Mouse (Mus musculus): ENCODE results near the gene Glra4. TPM values are rescaled to one million over a fixed set of nuclear protein-coding genes. Genes with fewer than 3 reads are reported as not detected.

Gene Glra4
- polyA plus RNA-seq (2014; fragmentation: Illumina TruSeq; extraction: RNeasy Lipid Tissue Mini Kit (QIAGEN cat#74804); ENCODE audit: low read depth, low replicate concordance) = not detected

GRCm38 (mm10) chrX:136780041-136780440 lies at the start of gene Glra4:
Gene Glra4, minus strand, starts transcription at chrX:136780141.

GRCm38 (mm10) chrX:136822371-136822770 lies 42.4 kb upstream of the Glra4 start, which contains the start of gene Plp1:
Gene Plp1, plus strand, starts transcription at chrX:136822671.

GRCm38 (mm10) chrX:136743459-136743858 lies 36.5 kb downstream of the Glra4 start, which contains the start of gene Morf4l2:
Gene Morf4l2, minus strand, starts transcription at chrX:136743690.

Other genes with a start within 250 kb of the Glra4 start
- not detected for gene Kir3dl2, start 236.1 kb downstream of the Glra4 start, polyA plus RNA-seq (2014; fragmentation: Illumina TruSeq; extraction: RNeasy Lipid Tissue Mini Kit (QIAGEN cat#74804); ENCODE audit: low read depth, low replicate concordance)
- not detected for gene Tceal3, start 189.3 kb downstream of the Glra4 start, polyA plus RNA-seq (2014; fragmentation: Illumina TruSeq; extraction: RNeasy Lipid Tissue Mini Kit (QIAGEN cat#74804); ENCODE audit: low read depth, low replicate concordance)
- gene Tceal1, start 72.2 kb downstream of the Glra4 start, polyA plus RNA-seq (2014; fragmentation: Illumina TruSeq; extraction: RNeasy Lipid Tissue Mini Kit (QIAGEN cat#74804); ENCODE audit: low read depth, low replicate concordance) = 13.1 TPM
- gene Morf4l2, start 36.5 kb downstream of the Glra4 start, polyA plus RNA-seq (2014; fragmentation: Illumina TruSeq; extraction: RNeasy Lipid Tissue Mini Kit (QIAGEN cat#74804); ENCODE audit: low read depth, low replicate concordance) = 243 TPM
- gene Plp1, start 42.5 kb upstream of the Glra4 start, polyA plus RNA-seq (2014; fragmentation: Illumina TruSeq; extraction: RNeasy Lipid Tissue Mini Kit (QIAGEN cat#74804); ENCODE audit: low read depth, low replicate concordance) = 3.2 TPM
- gene Rab9b, start 88.6 kb upstream of the Glra4 start, polyA plus RNA-seq (2014; fragmentation: Illumina TruSeq; extraction: RNeasy Lipid Tissue Mini Kit (QIAGEN cat#74804); ENCODE audit: low read depth, low replicate concordance) = not detected
- gene H2bfm, start 147.2 kb upstream of the Glra4 start, polyA plus RNA-seq (2014; fragmentation: Illumina TruSeq; extraction: RNeasy Lipid Tissue Mini Kit (QIAGEN cat#74804); ENCODE audit: low read depth, low replicate concordance) = not detected
- gene Tmsb15b2, start 195.4 kb upstream of the Glra4 start, polyA plus RNA-seq (2014; fragmentation: Illumina TruSeq; extraction: RNeasy Lipid Tissue Mini Kit (QIAGEN cat#74804); ENCODE audit: low read depth, low replicate concordance) = 108 TPM
- 20.0 TPM for gene Tmsb15l, start 196.7 kb upstream of the Glra4 start, polyA plus RNA-seq (2014; fragmentation: Illumina TruSeq; extraction: RNeasy Lipid Tissue Mini Kit (QIAGEN cat#74804); ENCODE audit: low read depth, low replicate concordance)
- gene Tmsb15b1, start 196.7 kb upstream of the Glra4 start, polyA plus RNA-seq (2014; fragmentation: Illumina TruSeq; extraction: RNeasy Lipid Tissue Mini Kit (QIAGEN cat#74804); ENCODE audit: low read depth, low replicate concordance) = 27.9 TPM
- gene Zcchc18, start 213.0 kb upstream of the Glra4 start, polyA plus RNA-seq (2014; fragmentation: Illumina TruSeq; extraction: RNeasy Lipid Tissue Mini Kit (QIAGEN cat#74804); ENCODE audit: low read depth, low replicate concordance) = 0.93 TPM